Mouse (Mus musculus): ENCODE measurements at regions not wholly inside any gene's neighbourhood (a gene's known extent, or its start where the extent isn't known, plus 50 kb on each side); places are given as distances from the start of the nearest gene placed in this dataset.

- no peak for TF ChIP-seq POLR2A (IDR thresholded peaks at IDR 0.05; ENCODE audit: insufficient read depth, low read length)
- TF ChIP-seq CTCF (IDR thresholded peaks at IDR 0.05; ENCODE audit: low read depth, low read length) = no peak
- TF ChIP-seq EP300 (IDR thresholded peaks at IDR 0.05; ENCODE audit: insufficient read depth, low read depth, low read length) = no peak
- Histone ChIP-seq H3K9me3 (replicated peaks; ENCODE audit: control insufficient read depth, insufficient read depth, low read length, poor library complexity, severe bottlenecking) (no peaks in the 10 kb centered on the region), H3K36me3 (ENCODE audit: control insufficient read depth, insufficient read depth, low read length, poor library complexity, severe bottlenecking) (no peaks in the 10 kb centered on the region), H3K27me3 (ENCODE audit: control insufficient read depth, insufficient read depth, low read length, poor library complexity, severe bottlenecking) (no peaks in the 10 kb centered on the region; the same call in 1 of the 2 replicates), H3K4me3 (ENCODE audit: low read depth, low read length) (no peak overlapping the region), H3K9ac (ENCODE audit: low read depth, poor library complexity, severe bottlenecking) (no peak overlapping the region), H3K27ac (ENCODE audit: insufficient read depth, low read length) (no peak overlapping the region), H3K4me1 (ENCODE audit: control insufficient read depth, insufficient read depth, low read length) (no peaks in the 10 kb centered on the region)
These were observed 541.6 kb upstream of the Hsf2 start for GRCm38 (mm10) chr10:56944434-56945145.

- Histone ChIP-seq H3K9ac (ENCODE audit: low read depth, poor library complexity, severe bottlenecking) (no peak overlapping the region), H3K27ac (ENCODE audit: insufficient read depth, low read length) (no peak overlapping the region), H3K4me1 (ENCODE audit: control insufficient read depth, insufficient read depth, low read length) (no peaks in the 10 kb centered on the region), H3K4me3 (ENCODE audit: low read depth, low read length) (no peak overlapping the region), H3K36me3 (ENCODE audit: control insufficient read depth, insufficient read depth, low read length, poor library complexity, severe bottlenecking) (no peaks in the 10 kb centered on the region), H3K27me3 (ENCODE audit: control insufficient read depth, insufficient read depth, low read length, poor library complexity, severe bottlenecking) (no peaks in the 10 kb centered on the region), H3K9me3 (replicated peaks; ENCODE audit: control insufficient read depth, insufficient read depth, low read length, poor library complexity, severe bottlenecking) (no peaks in the 10 kb centered on the region)
- TF ChIP-seq CTCF (IDR thresholded peaks at IDR 0.05; ENCODE audit: low read depth, low read length) (no peak), EP300 (IDR thresholded peaks at IDR 0.05; ENCODE audit: insufficient read depth, low read depth, low read length) (no peak)
These were observed 529.5 kb upstream of the Hsf2 start for GRCm38 (mm10) chr10:56956728-56957127.

- TF ChIP-seq CTCF (IDR thresholded peaks at IDR 0.05; ENCODE audit: low read depth, low read length) (no peak), POLR2A (IDR thresholded peaks at IDR 0.05; ENCODE audit: insufficient read depth, low read length) (no peak), EP300 (IDR thresholded peaks at IDR 0.05; ENCODE audit: insufficient read depth, low read depth, low read length) (no peak)
- H3K4me1 ChIP-seq (ENCODE audit: control insufficient read depth, insufficient read depth, low read length) = no peaks in the 10 kb centered on the region
- no peaks in the 10 kb centered on the region for H3K36me3 ChIP-seq (ENCODE audit: control insufficient read depth, insufficient read depth, low read length, poor library complexity, severe bottlenecking)
- no peak overlapping the region for H3K9ac ChIP-seq (ENCODE audit: low read depth, poor library complexity, severe bottlenecking)
- H3K4me3 ChIP-seq (ENCODE audit: low read depth, low read length) = no peak overlapping the region
- no peak overlapping the region for H3K27ac ChIP-seq (ENCODE audit: insufficient read depth, low read length)
- H3K9me3 ChIP-seq (replicated peaks; ENCODE audit: control insufficient read depth, insufficient read depth, low read length, poor library complexity, severe bottlenecking) = no peaks in the 10 kb centered on the region
- no peaks in the 10 kb centered on the region for H3K27me3 ChIP-seq (ENCODE audit: control insufficient read depth, insufficient read depth, low read length, poor library complexity, severe bottlenecking)
These were observed 523.9 kb upstream of the Hsf2 start for GRCm38 (mm10) chr10:56962096-56962807.

- Histone ChIP-seq H3K9me3 (replicated peaks; ENCODE audit: control insufficient read depth, insufficient read depth, low read length, poor library complexity, severe bottlenecking) (no peaks in the 10 kb centered on the region), H3K27ac (ENCODE audit: insufficient read depth, low read length) (no peak overlapping the region), H3K27me3 (ENCODE audit: control insufficient read depth, insufficient read depth, low read length, poor library complexity, severe bottlenecking) (no peaks in the 10 kb centered on the region), H3K36me3 (ENCODE audit: control insufficient read depth, insufficient read depth, low read length, poor library complexity, severe bottlenecking) (no peaks in the 10 kb centered on the region), H3K9ac (ENCODE audit: low read depth, poor library complexity, severe bottlenecking) (no peak overlapping the region), H3K4me3 (ENCODE audit: low read depth, low read length) (no peak overlapping the region), H3K4me1 (ENCODE audit: control insufficient read depth, insufficient read depth, low read length) (no peaks in the 10 kb centered on the region)
- TF ChIP-seq EP300 (IDR thresholded peaks at IDR 0.05; ENCODE audit: insufficient read depth, low read depth, low read length) (no peak), POLR2A (IDR thresholded peaks at IDR 0.05; ENCODE audit: insufficient read depth, low read length) (no peak), CTCF (IDR thresholded peaks at IDR 0.05; ENCODE audit: low read depth, low read length) (no peak)
These were observed 523.0 kb upstream of the Hsf2 start for GRCm38 (mm10) chr10:56963215-56963614.

GRCm38 (mm10) chr10:56968913-56969312 lies 517.3 kb upstream of the Hsf2 start:
- Histone ChIP-seq H3K9me3 (replicated peaks; ENCODE audit: control insufficient read depth, insufficient read depth, low read length, poor library complexity, severe bottlenecking) (no peaks in the 10 kb centered on the region), H3K27ac (ENCODE audit: insufficient read depth, low read length) (no peak overlapping the region), H3K9ac (ENCODE audit: low read depth, poor library complexity, severe bottlenecking) (no peak overlapping the region), H3K4me1 (ENCODE audit: control insufficient read depth, insufficient read depth, low read length) (no peaks in the 10 kb centered on the region), H3K36me3 (ENCODE audit: control insufficient read depth, insufficient read depth, low read length, poor library complexity, severe bottlenecking) (no peaks in the 10 kb centered on the region), H3K4me3 (ENCODE audit: low read depth, low read length) (no peak overlapping the region), H3K27me3 (ENCODE audit: control insufficient read depth, insufficient read depth, low read length, poor library complexity, severe bottlenecking) (no peaks in the 10 kb centered on the region)
- no peak for TF ChIP-seq POLR2A (IDR thresholded peaks at IDR 0.05; ENCODE audit: insufficient read depth, low read length)
- no peak for TF ChIP-seq CTCF (IDR thresholded peaks at IDR 0.05; ENCODE audit: low read depth, low read length)
- no peak for TF ChIP-seq EP300 (IDR thresholded peaks at IDR 0.05; ENCODE audit: insufficient read depth, low read depth, low read length)

- Histone ChIP-seq H3K9me3 (replicated peaks; ENCODE audit: control insufficient read depth, insufficient read depth, low read length, poor library complexity, severe bottlenecking) (peaks cover 4% of the 10 kb centered on the region; the same call in 1 of the 2 replicates), H3K4me1 (ENCODE audit: control insufficient read depth, insufficient read depth, low read length) (no peaks in the 10 kb centered on the region), H3K36me3 (ENCODE audit: control insufficient read depth, insufficient read depth, low read length, poor library complexity, severe bottlenecking) (no peaks in the 10 kb centered on the region), H3K9ac (ENCODE audit: low read depth, poor library complexity, severe bottlenecking) (no peak overlapping the region), H3K27ac (ENCODE audit: insufficient read depth, low read length) (no peak overlapping the region), H3K4me3 (ENCODE audit: low read depth, low read length) (no peak overlapping the region), H3K27me3 (ENCODE audit: control insufficient read depth, insufficient read depth, low read length, poor library complexity, severe bottlenecking) (no peaks in the 10 kb centered on the region)
- no peak for TF ChIP-seq CTCF (IDR thresholded peaks at IDR 0.05; ENCODE audit: low read depth, low read length)
- TF ChIP-seq POLR2A (IDR thresholded peaks at IDR 0.05; ENCODE audit: insufficient read depth, low read length) = no peak
- no peak for TF ChIP-seq EP300 (IDR thresholded peaks at IDR 0.05; ENCODE audit: insufficient read depth, low read depth, low read length)
These were observed 511.4 kb upstream of the Hsf2 start for GRCm38 (mm10) chr10:56974812-56975211.

Data from ES-Bruce4 (cell line).